Mouse (Mus musculus): ENCODE measurements around the gene Dnttip1. TPM values are rescaled to one million over a fixed set of nuclear protein-coding genes. Genes with fewer than 3 reads are reported as not detected.

Dnttip1 gene
- polyA plus RNA-seq, 1 experiment from 2014 or later: 56.9 TPM

GRCm38 (mm10) chr2:164817206-164817605, 71.4 kb downstream of the Dnttip1 start:
- H3K9me3 ChIP-seq (replicated peaks): no peaks in the 10 kb centered on the region
- no peak for ATAC-seq
- no peaks in the 10 kb centered on the region for H3K27me3 ChIP-seq (replicated peaks)
- WGBS (ENCODE audit: insufficient replicate concordance): 74% methylated on average over 6 of the region's 6 CpGs
- H3K36me3 ChIP-seq: peaks cover 36% of the 10 kb centered on the region
- peaks cover 39% of the 10 kb centered on the region for H3K4me1 ChIP-seq
- no peak overlapping the region for H3K4me3 ChIP-seq
- 0 out of 2 replicates have a peak overlapping the region, but pooled peaks have one; percentile 9 for H3K27ac ChIP-seq
- no peak overlapping the region for H3K9ac ChIP-seq
- H3K4me2 ChIP-seq: no peak overlapping the region

GRCm38 (mm10) chr2:164817703-164818102, 71.9 kb downstream of the Dnttip1 start:
- Histone ChIP-seq H3K27me3 (replicated peaks) (no peaks in the 10 kb centered on the region), H3K9ac (no peak overlapping the region), H3K4me1 (peaks cover 44% of the 10 kb centered on the region), H3K27ac (0 out of 2 replicates have a peak overlapping the region, but pooled peaks have one; percentile 9), H3K9me3 (replicated peaks) (no peaks in the 10 kb centered on the region), H3K36me3 (peaks cover 31% of the 10 kb centered on the region), H3K4me3 (no peak overlapping the region), H3K4me2 (no peak overlapping the region)
- no peak for ATAC-seq
- WGBS (ENCODE audit: insufficient replicate concordance): 62% methylated on average over 5 of the region's 5 CpGs

Other genes with a start within 250 kb of the Dnttip1 start
- gene Pigt, start 248.5 kb upstream of the Dnttip1 start, polyA plus RNA-seq (2016; fragmentation: Nextera tagmentation; extraction: Ambion mirVana): 29.7 and 30.3 TPM in 2 replicates
- gene Wfdc2, start 183.6 kb upstream of the Dnttip1 start, polyA plus RNA-seq (2016; fragmentation: Nextera tagmentation; extraction: Ambion mirVana): 2.1 and 3.2 TPM in 2 replicates
- not detected in 2 replicates for gene Spint3, start 172.5 kb upstream of the Dnttip1 start, polyA plus RNA-seq (2016; fragmentation: Nextera tagmentation; extraction: Ambion mirVana)
- 0.26 TPM in 1 of 2 replicates, not detected in the other for gene Wfdc6a, start 160.5 kb upstream of the Dnttip1 start, polyA plus RNA-seq (2016; fragmentation: Nextera tagmentation; extraction: Ambion mirVana)
- not detected in 2 replicates for gene Eppin, start 152.4 kb upstream of the Dnttip1 start, polyA plus RNA-seq (2016; fragmentation: Nextera tagmentation; extraction: Ambion mirVana)
- not detected in 2 replicates for gene Wfdc6b, start 132.5 kb upstream of the Dnttip1 start, polyA plus RNA-seq (2016; fragmentation: Nextera tagmentation; extraction: Ambion mirVana)
- not detected in 2 replicates for gene Wfdc8, start 132.4 kb upstream of the Dnttip1 start, polyA plus RNA-seq (2016; fragmentation: Nextera tagmentation; extraction: Ambion mirVana)
- not detected in 2 replicates for gene Wfdc16, start 107.2 kb upstream of the Dnttip1 start, polyA plus RNA-seq (2016; fragmentation: Nextera tagmentation; extraction: Ambion mirVana)
- not detected in 2 replicates for gene Wfdc10, start 89.9 kb upstream of the Dnttip1 start, polyA plus RNA-seq (2016; fragmentation: Nextera tagmentation; extraction: Ambion mirVana)
- not detected in 2 replicates for gene Wfdc9, start 89.4 kb upstream of the Dnttip1 start, polyA plus RNA-seq (2016; fragmentation: Nextera tagmentation; extraction: Ambion mirVana)
- gene Wfdc11, start 71.9 kb upstream of the Dnttip1 start, polyA plus RNA-seq (2016; fragmentation: Nextera tagmentation; extraction: Ambion mirVana): not detected in 2 replicates
- not detected in 2 replicates for gene Wfdc13, start 60.9 kb upstream of the Dnttip1 start, polyA plus RNA-seq (2016; fragmentation: Nextera tagmentation; extraction: Ambion mirVana)
- not detected in 2 replicates for gene Spint4, start 47.5 kb upstream of the Dnttip1 start, polyA plus RNA-seq (2016; fragmentation: Nextera tagmentation; extraction: Ambion mirVana)
- not detected in 2 replicates for gene Spint5, start 30.7 kb upstream of the Dnttip1 start, polyA plus RNA-seq (2016; fragmentation: Nextera tagmentation; extraction: Ambion mirVana)
- gene Wfdc3, start 52 bp upstream of the Dnttip1 start, polyA plus RNA-seq (2016; fragmentation: Nextera tagmentation; extraction: Ambion mirVana): 0.48 and 0.93 TPM in 2 replicates
- gene Ube2c, start 23.9 kb downstream of the Dnttip1 start, polyA plus RNA-seq (2016; fragmentation: Nextera tagmentation; extraction: Ambion mirVana): 669 and 687 TPM in 2 replicates
- 0.66 and 1.8 TPM in 2 replicates for gene Tnnc2, start 34.0 kb downstream of the Dnttip1 start, polyA plus RNA-seq (2016; fragmentation: Nextera tagmentation; extraction: Ambion mirVana)
- 5.5 TPM in 2 replicates for gene Snx21, start 39.8 kb downstream of the Dnttip1 start, polyA plus RNA-seq (2016; fragmentation: Nextera tagmentation; extraction: Ambion mirVana)
- 20.3 and 21.5 TPM in 2 replicates for gene Acot8, start 58.9 kb downstream of the Dnttip1 start, polyA plus RNA-seq (2016; fragmentation: Nextera tagmentation; extraction: Ambion mirVana)
- 4.8 and 5.9 TPM in 2 replicates for gene Zswim3, start 59.1 kb downstream of the Dnttip1 start, polyA plus RNA-seq (2016; fragmentation: Nextera tagmentation; extraction: Ambion mirVana)
- 8.9 and 9.1 TPM in 2 replicates for gene Zswim1, start 76.7 kb downstream of the Dnttip1 start, polyA plus RNA-seq (2016; fragmentation: Nextera tagmentation; extraction: Ambion mirVana)
- not detected in 2 replicates for gene Spata25, start 82.6 kb downstream of the Dnttip1 start, polyA plus RNA-seq (2016; fragmentation: Nextera tagmentation; extraction: Ambion mirVana)
- gene Ctsa, start 86.9 kb downstream of the Dnttip1 start, polyA plus RNA-seq (2016; fragmentation: Nextera tagmentation; extraction: Ambion mirVana): 66.7 and 69.3 TPM in 2 replicates
- 2.1 and 2.2 TPM in 2 replicates for gene Neurl2, start 87.5 kb downstream of the Dnttip1 start, polyA plus RNA-seq (2016; fragmentation: Nextera tagmentation; extraction: Ambion mirVana)
- gene Pltp, start 111.7 kb downstream of the Dnttip1 start, polyA plus RNA-seq (2016; fragmentation: Nextera tagmentation; extraction: Ambion mirVana): 8.4 and 8.7 TPM in 2 replicates
- 48.6 and 51.5 TPM in 2 replicates for gene Pcif1, start 133.3 kb downstream of the Dnttip1 start, polyA plus RNA-seq (2016; fragmentation: Nextera tagmentation; extraction: Ambion mirVana)
- 10.5 and 11.2 TPM in 2 replicates for gene Zfp335, start 165.8 kb downstream of the Dnttip1 start, polyA plus RNA-seq (2016; fragmentation: Nextera tagmentation; extraction: Ambion mirVana)
- gene Mmp9, start 194.8 kb downstream of the Dnttip1 start, polyA plus RNA-seq (2016; fragmentation: Nextera tagmentation; extraction: Ambion mirVana): 1.9 TPM in 2 replicates
- gene Slc12a5, start 214.8 kb downstream of the Dnttip1 start, polyA plus RNA-seq (2016; fragmentation: Nextera tagmentation; extraction: Ambion mirVana): 0.50 and 0.63 TPM in 2 replicates